Mouse (Mus musculus) ES-Bruce4 (cell line): Measurements from ENCODE around the gene Six1. TPM values are rescaled to one million over a fixed set of nuclear protein-coding genes. Genes with fewer than 3 reads are reported as not detected.
A peak's percentile ranks its signal among the peaks of the same experiment; 100 is the strongest.

Experiments
- H3K27ac ChIP-seq: 2 replicates; pipeline ENCODE4 v1.5.1; 2012; ENCODE audit warnings: low read length, inconsistent platforms; ENCODE audit not compliant: insufficient read depth
- H3K27me3 ChIP-seq: 2 replicates; pipeline ENCODE4 v1.6.1; 2012; ENCODE audit warnings: mild to moderate bottlenecking, low read length, inconsistent platforms; ENCODE audit not compliant: control insufficient read depth, poor library complexity, insufficient read depth, severe bottlenecking
- H3K36me3 ChIP-seq: 2 replicates; pipeline ENCODE4 v1.6.1; 2012; ENCODE audit warnings: inconsistent platforms, mild to moderate bottlenecking, low read length, moderate library complexity; ENCODE audit not compliant: control insufficient read depth, poor library complexity, insufficient read depth, severe bottlenecking
- H3K4me1 ChIP-seq: one replicate; pipeline ENCODE4 v1.8.1; 2011; ENCODE audit warnings: low read length; ENCODE audit not compliant: control insufficient read depth, insufficient read depth
- H3K4me3 ChIP-seq: 2 replicates; pipeline ENCODE4 v1.5.1; 2011; ENCODE audit warnings: low read depth, mild to moderate bottlenecking, low read length
- H3K9ac ChIP-seq: 2 replicates; pipeline ENCODE4 v1.6.1; 2012; ENCODE audit warnings: low read depth, mild to moderate bottlenecking, inconsistent platforms; ENCODE audit not compliant: poor library complexity, severe bottlenecking
- H3K9me3 ChIP-seq: replicated peaks from 2 replicates; pipeline ENCODE4 v1.6.1; 2012; ENCODE audit warnings: mild to moderate bottlenecking, low read length, inconsistent platforms; ENCODE audit not compliant: control insufficient read depth, poor library complexity, insufficient read depth, severe bottlenecking
- CTCF ChIP-seq: IDR thresholded peaks from one replicate; pipeline ENCODE4 v1.8.1; 2011; ENCODE audit warnings: low read depth, low read length
- EP300 ChIP-seq: IDR thresholded peaks from 2 replicates; pipeline ENCODE4 v1.6.1; 2011; ENCODE audit warnings: low read depth, low read length; ENCODE audit not compliant: insufficient read depth
- POLR2A ChIP-seq: IDR thresholded peaks from one replicate; pipeline ENCODE4 v1.8.1; 2011; ENCODE audit warnings: low read length; ENCODE audit not compliant: insufficient read depth
- polyA plus RNA-seq: library from polyadenylated mRNA; stranded (reverse); fragments of >200 nt; gene quantifications from 2 replicates; pipeline ENCODE4 v1.2.4, GENCODE M21; 2011; ENCODE audit warnings: low read depth; ENCODE audit not compliant: missing spikeins, insufficient read depth, insufficient read length

Gene Six1
- polyA plus RNA-seq, 1 experiment, result 2.9 TPM

DNA sequence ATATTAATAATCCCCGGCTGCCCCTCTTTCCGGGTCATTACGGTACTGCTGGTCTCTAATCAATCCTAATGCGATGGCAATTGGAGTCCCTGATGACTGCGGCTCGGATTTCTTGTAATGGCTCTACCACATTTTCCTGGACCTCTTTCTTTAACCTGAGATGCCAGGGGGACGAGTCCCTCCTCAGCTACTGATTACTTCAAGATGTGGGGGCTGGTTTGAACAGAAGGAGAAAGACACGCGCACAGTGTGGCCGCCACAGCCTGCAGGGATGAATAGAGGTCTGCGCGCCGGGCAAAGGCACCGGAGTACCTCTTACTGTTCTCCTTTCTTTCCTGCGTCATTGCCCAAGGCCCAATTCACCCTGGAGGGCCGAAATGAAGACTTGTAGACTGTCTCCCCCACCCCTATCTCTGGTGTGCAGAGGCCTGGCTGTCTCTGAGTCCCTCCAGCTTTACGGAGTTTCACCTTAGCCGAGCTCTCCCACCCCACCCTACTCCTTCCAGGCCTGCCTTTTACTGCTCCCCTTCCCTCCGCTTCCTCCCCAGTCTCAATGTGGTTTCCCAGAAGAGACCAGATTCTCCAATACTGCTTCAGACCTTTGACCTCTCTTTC lies 1.5 kb downstream of the Six1 start:
- H3K4me3 ChIP-seq, result peak overlapping the region; percentile 82
- no peak for TF ChIP-seq CTCF
- TF ChIP-seq EP300, result no peak
- no peak for TF ChIP-seq POLR2A
- H3K36me3 ChIP-seq, result no peaks in the 10 kb centered on the region
- no peak overlapping the region for H3K9ac ChIP-seq
- no peaks in the 10 kb centered on the region for H3K4me1 ChIP-seq
- H3K27me3 ChIP-seq, result peaks cover 23% of the 10 kb centered on the region
- no peaks in the 10 kb centered on the region for H3K9me3 ChIP-seq
- H3K27ac ChIP-seq, result no peak overlapping the region

DNA sequence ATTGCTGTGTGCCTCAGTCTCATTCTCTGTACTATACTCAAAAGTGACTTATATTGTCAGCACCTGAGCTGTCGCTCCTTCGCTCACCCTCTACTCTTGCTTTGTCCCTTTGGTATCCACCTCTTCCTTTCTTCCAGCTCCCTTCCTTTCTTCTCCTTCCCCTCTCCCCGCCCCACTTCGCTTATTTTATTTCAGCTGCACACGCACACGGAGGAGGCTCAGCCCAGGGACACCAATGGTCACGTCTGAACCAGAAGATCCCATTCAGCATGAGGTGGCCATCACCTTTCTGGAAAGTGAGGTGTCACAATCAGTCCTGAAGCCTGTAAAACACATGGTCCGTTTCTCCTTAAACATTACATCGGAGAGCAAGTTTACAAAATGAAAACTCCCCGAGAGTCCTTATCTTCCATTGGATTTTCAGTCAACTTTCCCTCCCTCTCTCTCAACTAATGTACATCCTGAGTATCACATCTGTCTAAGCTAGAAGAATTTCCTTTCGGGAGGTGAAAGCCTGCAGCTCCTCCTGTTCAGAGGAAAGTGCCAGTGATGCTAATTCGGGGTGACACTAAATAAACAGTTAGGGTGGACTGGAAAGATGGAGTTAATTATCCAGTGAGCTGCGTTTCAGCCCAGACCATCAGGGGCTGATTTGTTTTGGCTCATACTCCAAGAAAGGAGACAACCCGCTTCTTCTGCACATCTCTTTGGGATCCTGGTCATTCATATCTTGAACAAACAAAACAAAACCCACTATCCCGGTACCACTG lies 2.7 kb downstream of the Six1 start:
- Histone ChIP-seq H3K9ac (no peak overlapping the region), H3K36me3 (no peaks in the 10 kb centered on the region), H3K4me3 (no peak overlapping the region), H3K9me3 (no peaks in the 10 kb centered on the region), H3K27ac (no peak overlapping the region), H3K27me3 (peaks cover 24% of the 10 kb centered on the region), H3K4me1 (no peaks in the 10 kb centered on the region)
- no peak for TF ChIP-seq POLR2A
- TF ChIP-seq EP300, result no peak
- no peak for TF ChIP-seq CTCF

DNA sequence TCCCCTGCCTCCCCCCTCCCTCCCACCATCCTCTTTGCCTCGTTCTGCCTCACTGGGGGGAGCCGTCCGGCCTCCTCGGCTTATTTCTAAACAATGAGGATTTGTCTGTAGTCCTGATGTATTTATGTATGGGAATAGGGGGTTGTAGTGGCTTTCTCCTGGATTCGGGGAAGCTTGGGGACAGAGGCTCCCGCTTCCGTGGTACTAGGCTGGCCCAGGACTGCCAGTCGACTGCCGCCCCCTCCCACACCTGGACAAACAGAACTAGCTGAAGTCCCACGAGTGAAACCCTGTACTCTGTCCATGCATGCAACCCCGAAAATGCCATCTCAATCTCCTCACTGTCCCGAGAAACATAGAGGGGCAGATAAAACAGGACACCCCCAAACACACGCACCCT lies 3.4 kb downstream of the Six1 start:
- H3K4me3 ChIP-seq, result no peak overlapping the region
- no peaks in the 10 kb centered on the region for H3K4me1 ChIP-seq
- no peak overlapping the region for H3K27ac ChIP-seq
- no peak overlapping the region for H3K9ac ChIP-seq
- H3K9me3 ChIP-seq, result no peaks in the 10 kb centered on the region
- peaks cover 29% of the 10 kb centered on the region for H3K27me3 ChIP-seq
- no peaks in the 10 kb centered on the region for H3K36me3 ChIP-seq
- no peak for TF ChIP-seq POLR2A
- no peak for TF ChIP-seq CTCF
- no peak for TF ChIP-seq EP300

DNA sequence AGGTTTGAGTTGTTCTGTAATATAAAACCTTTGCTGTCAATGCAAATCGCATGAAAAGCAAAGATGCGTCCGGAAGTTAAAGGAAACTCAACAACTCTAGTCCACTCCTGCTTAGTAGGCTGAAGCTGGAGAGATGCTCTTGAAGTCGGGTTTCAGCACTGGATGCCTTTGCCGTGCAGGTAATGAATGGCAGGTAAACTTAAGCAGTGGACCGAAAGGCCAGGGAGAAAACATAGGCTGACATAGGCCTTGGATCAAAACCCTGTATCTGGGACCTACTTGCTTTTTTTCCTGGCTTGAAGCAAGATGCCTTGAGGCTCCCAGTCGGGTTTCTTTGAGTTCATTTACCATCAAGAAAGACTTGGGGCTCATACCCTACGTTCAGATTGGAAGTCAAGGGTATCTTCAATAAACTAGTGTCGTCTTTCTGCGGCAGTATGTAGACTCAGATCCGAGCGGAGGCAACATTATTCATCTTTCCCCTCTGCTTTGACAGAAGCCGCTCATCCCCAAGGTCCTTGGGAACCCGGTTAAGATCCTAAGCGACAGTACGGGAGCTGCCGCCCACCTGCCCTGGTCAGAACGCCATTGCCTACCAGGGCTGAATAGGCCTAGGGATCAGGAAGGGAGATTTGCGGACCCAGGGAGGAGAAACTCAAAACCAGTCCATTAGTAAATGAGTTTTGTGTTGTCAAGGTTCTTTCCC lies 4.0 kb downstream of the Six1 start:
- Histone ChIP-seq H3K4me3 (no peak overlapping the region), H3K9ac (no peak overlapping the region), H3K27me3 (peaks cover 35% of the 10 kb centered on the region), H3K4me1 (no peaks in the 10 kb centered on the region), H3K9me3 (no peaks in the 10 kb centered on the region), H3K27ac (no peak overlapping the region), H3K36me3 (no peaks in the 10 kb centered on the region)
- TF ChIP-seq EP300 (no peak), CTCF (no peak), POLR2A (no peak)

DNA sequence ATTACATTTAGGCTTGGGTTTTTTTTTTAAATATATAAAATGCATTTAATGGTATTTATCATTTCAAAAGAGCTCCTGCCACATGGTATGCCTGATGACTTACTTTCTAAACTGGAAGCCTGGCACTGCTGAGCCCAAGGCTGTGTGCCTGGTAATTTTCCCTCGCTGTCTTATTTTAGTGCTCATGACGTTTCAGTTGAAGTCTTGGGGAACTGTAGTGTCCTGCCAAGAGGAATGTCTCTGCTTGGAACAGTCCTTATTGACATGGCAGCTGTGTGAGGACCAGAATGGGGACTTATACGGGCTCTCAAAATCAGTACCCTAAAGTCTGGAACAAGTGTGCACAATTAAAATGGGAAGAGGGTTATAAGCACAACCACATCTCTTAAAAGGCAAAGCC lies 5.2 kb downstream of the Six1 start:
- Histone ChIP-seq H3K27me3 (peaks cover 40% of the 10 kb centered on the region), H3K4me3 (no peak overlapping the region), H3K9me3 (no peaks in the 10 kb centered on the region), H3K36me3 (no peaks in the 10 kb centered on the region), H3K4me1 (no peaks in the 10 kb centered on the region), H3K9ac (no peak overlapping the region), H3K27ac (no peak overlapping the region)
- TF ChIP-seq CTCF (no peak), POLR2A (no peak), EP300 (no peak)

DNA sequence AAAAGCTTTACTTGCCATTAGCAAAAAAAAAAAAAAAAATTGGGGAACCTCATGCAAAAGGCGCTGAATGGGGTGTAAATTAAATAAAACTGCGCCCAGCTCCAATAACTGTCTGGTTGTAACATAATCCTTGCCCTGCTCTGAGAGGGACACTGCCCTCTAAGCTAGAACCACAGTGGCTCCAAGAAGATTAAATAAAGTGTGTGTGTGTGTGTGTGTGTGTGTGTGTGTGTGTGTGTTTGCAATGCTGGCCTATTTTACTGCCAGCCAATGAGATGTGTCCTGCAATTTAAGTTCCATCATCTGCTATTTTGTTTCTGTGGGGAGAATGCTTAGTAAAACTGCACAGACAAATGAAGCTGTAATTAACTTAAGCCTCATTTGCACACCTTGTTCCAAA lies 6.1 kb downstream of the Six1 start:
- Histone ChIP-seq H3K27me3 (peaks cover 44% of the 10 kb centered on the region), H3K4me1 (no peaks in the 10 kb centered on the region)

More for the DNA sequence above, 6.1 kb downstream of the Six1 start:
- TF ChIP-seq POLR2A (no peak), CTCF (no peak), EP300 (no peak)
- no peak overlapping the region for H3K9ac ChIP-seq
- no peaks in the 10 kb centered on the region for H3K9me3 ChIP-seq
- no peaks in the 10 kb centered on the region for H3K36me3 ChIP-seq
- H3K27ac ChIP-seq, result no peak overlapping the region
- H3K4me3 ChIP-seq, result no peak overlapping the region
